Mouse (Mus musculus) B cell, adult 2 months (primary cell): ENCODE results near the gene Pdha1.

Source experiments
- DNase-seq, 2 experiments: peaks; one replicate each; pipeline ENCODE4 v3.0.0; 2022

Pdha1 gene

GRCm38 (mm10) chrX:160137861-160138717 is at the start of gene Pdha1:
Gene Pdha1, minus strand, starts transcription at chrX:160138413.
- peak; percentile 86 for DNase-seq

GRCm38 (mm10) chrX:160179032-160179431 is 40.8 kb upstream of the Pdha1 start:
- no peak for DNase-seq

GRCm38 (mm10) chrX:160170150-160170549 is 31.9 kb upstream of the Pdha1 start:
- DNase-seq, result peak; percentile 66 to 69

GRCm38 (mm10) chrX:160166246-160166985 is 28.2 kb upstream of the Pdha1 start:
- no peak for DNase-seq

- DNase-seq, result no peak
These were observed 26.0 kb upstream of the Pdha1 start for GRCm38 (mm10) chrX:160164259-160164658.

- no peak for DNase-seq
These were observed 15.1 kb upstream of the Pdha1 start for GRCm38 (mm10) chrX:160153147-160153815.

GRCm38 (mm10) chrX:160148859-160149258 is 10.6 kb upstream of the Pdha1 start:
- DNase-seq, result no peak

GRCm38 (mm10) chrX:160147406-160147805 is 9.2 kb upstream of the Pdha1 start:
- no peak for DNase-seq

GRCm38 (mm10) chrX:160146806-160147205 is 8.6 kb upstream of the Pdha1 start:
- no peak for DNase-seq

GRCm38 (mm10) chrX:160137177-160137860 is 894 bp downstream of the Pdha1 start:
- DNase-seq, result no peak

GRCm38 (mm10) chrX:160136153-160136552 is 2.1 kb downstream of the Pdha1 start:
- DNase-seq, result peak; percentile 29 to 36

GRCm38 (mm10) chrX:160135719-160136118 is 2.5 kb downstream of the Pdha1 start:
- no peak for DNase-seq

GRCm38 (mm10) chrX:160134136-160134843 is 3.9 kb downstream of the Pdha1 start:
- DNase-seq, result no peak

- peak; percentile 65 to 71 for DNase-seq
These were observed 21.6 kb downstream of the Pdha1 start for GRCm38 (mm10) chrX:160116658-160117057.

GRCm38 (mm10) chrX:160116074-160116473 is 22.1 kb downstream of the Pdha1 start:
- peak; percentile 32 to 51 for DNase-seq

GRCm38 (mm10) chrX:160113777-160114176 is 24.4 kb downstream of the Pdha1 start:
- DNase-seq, result no peak

GRCm38 (mm10) chrX:160107817-160108216 is 30.4 kb downstream of the Pdha1 start:
- no peak for DNase-seq

- DNase-seq, result no peak
These were observed 46.2 kb downstream of the Pdha1 start for GRCm38 (mm10) chrX:160091973-160092372.
